Mouse (Mus musculus): ENCODE measurements at regions not wholly inside any gene's neighbourhood (a gene's known extent, or its start where the extent isn't known, plus 50 kb on each side); places are given as distances from the start of the nearest gene placed in this dataset.

GRCm38 (mm10) chr13:58495390-58496073 is 92.4 kb upstream of the Hnrnpk start:
- no peak for DNase-seq

GRCm38 (mm10) chr13:58494726-58495125 is 91.6 kb upstream of the Hnrnpk start:
- no peak for DNase-seq

- no peak for DNase-seq
These were observed 87.7 kb upstream of the Hnrnpk start for GRCm38 (mm10) chr13:58490829-58491228.

- DNase-seq = no peak
These were observed 81.9 kb upstream of the Hnrnpk start for GRCm38 (mm10) chr13:58485011-58485410.

- DNase-seq = no peak
These were observed 79.6 kb upstream of the Hnrnpk start for GRCm38 (mm10) chr13:58482701-58483100.

GRCm38 (mm10) chr13:58480928-58481598 is 77.9 kb upstream of the Hnrnpk start:
- DNase-seq = no peak

- no peak for DNase-seq
These were observed 77.3 kb upstream of the Hnrnpk start for GRCm38 (mm10) chr13:58480388-58480927.

GRCm38 (mm10) chr13:58478438-58478837 is 75.3 kb upstream of the Hnrnpk start:
- peak; percentile 88 for DNase-seq

GRCm38 (mm10) chr13:58477253-58477652 is 74.1 kb upstream of the Hnrnpk start:
- no peak for DNase-seq

GRCm38 (mm10) chr13:58476033-58476830 is 73.1 kb upstream of the Hnrnpk start:
- no peak for DNase-seq

GRCm38 (mm10) chr13:58475495-58475894 is 72.4 kb upstream of the Hnrnpk start:
- no peak for DNase-seq

GRCm38 (mm10) chr13:58472455-58472854 is 69.3 kb upstream of the Hnrnpk start:
- no peak for DNase-seq

GRCm38 (mm10) chr13:58471704-58472103 is 68.6 kb upstream of the Hnrnpk start:
- no peak for DNase-seq

- DNase-seq = peak; percentile 93
These were observed 66.6 kb upstream of the Hnrnpk start for GRCm38 (mm10) chr13:58469731-58470130.

- DNase-seq = no peak
These were observed 64.0 kb upstream of the Hnrnpk start for GRCm38 (mm10) chr13:58467097-58467642.

GRCm38 (mm10) chr13:58465206-58466104 is 62.3 kb upstream of the Hnrnpk start:
- no peak for DNase-seq
